Mouse (Mus musculus) megakaryocyte, embryonic 14.5 days (primary cell): ENCODE results near the gene Rbms3.

Experiments
- FLI1 ChIP-seq: IDR thresholded peaks from 2 replicates; pipeline ENCODE4 v1.6.1; 2012; ENCODE audit warnings: low read length, inconsistent platforms, mixed read lengths
- GATA1 ChIP-seq: IDR thresholded peaks from 3 replicates; pipeline ENCODE4 v1.6.1; 2012; ENCODE audit warnings: mixed read lengths, low read length, inconsistent platforms, borderline replicate concordance

- TF ChIP-seq GATA1 (no peak), FLI1 (no peak)
These were observed 766.1 kb downstream of the Rbms3 start for GRCm38 (mm10) chr9:116863626-116864025.
